Mouse (Mus musculus) limb, embryonic 13.5 days (tissue): ENCODE results near the gene Zfhx2. TPM values are rescaled to one million over a fixed set of nuclear protein-coding genes. Genes with fewer than 3 reads are reported as not detected.

Experiments used
- ATAC-seq: fragments of 200-750 bp; cut with Nextera tagmentation; 2 replicates; pipeline ENCODE4 v1.8.0; 2017; ENCODE audit warnings: low read depth, moderate number of reproducible peaks, moderate TSS enrichment; ENCODE audit not compliant: low FRiP score
- H3K27ac ChIP-seq: fragments of 300-500 bp; sonication (generic); 2 replicates; pipeline ENCODE4 v1.5.1; 2015; ENCODE audit warnings: inconsistent platforms, mild to moderate bottlenecking, moderate library complexity
- H3K27me3 ChIP-seq: fragments of 300-500 bp; sonication (generic); 2 replicates; pipeline ENCODE4 v1.6.1; 2015; ENCODE audit warnings: mild to moderate bottlenecking, inconsistent platforms
- H3K36me3 ChIP-seq: fragments of 300-500 bp; sonication (generic); 2 replicates; pipeline ENCODE4 v1.6.1; 2015; ENCODE audit warnings: inconsistent platforms, mild to moderate bottlenecking, moderate library complexity
- H3K4me1 ChIP-seq: fragments of 300-500 bp; sonication (generic); 2 replicates; pipeline ENCODE4 v1.6.1; 2015; ENCODE audit warnings: inconsistent platforms
- H3K4me2 ChIP-seq: fragments of 300-500 bp; sonication (generic); replicated peaks from 2 replicates; pipeline ENCODE4 v1.6.1; 2015; ENCODE audit warnings: inconsistent platforms, mild to moderate bottlenecking, moderate library complexity
- H3K4me3 ChIP-seq: fragments of 300-500 bp; sonication (generic); 2 replicates; pipeline ENCODE4 v1.5.1; 2015; ENCODE audit warnings: moderate library complexity, mild to moderate bottlenecking, inconsistent platforms
- H3K9ac ChIP-seq: fragments of 300-500 bp; sonication (generic); 2 replicates; pipeline ENCODE4 v1.6.1; 2015; ENCODE audit warnings: mild to moderate bottlenecking, inconsistent platforms
- H3K9me3 ChIP-seq: fragments of 300-500 bp; sonication (generic); 2 replicates; pipeline ENCODE4 v1.6.1; 2016; ENCODE audit warnings: inconsistent platforms
- WGBS: fragments of 180-500 bp; shearing (Covaris S2); methylation state at CpG from one replicate; pipeline ENCODE4 v1.1.7; 2015; 5-methylcytosine and 5-hydroxymethylcytosine counted together
- polyA plus RNA-seq: library from polyadenylated mRNA; unstranded; fragments of >200 nt; fragmentation: Nextera tagmentation; extraction: Ambion mirVana; gene quantifications from 2 replicates; pipeline ENCODE4 v1.2.1, GENCODE M21; 2015

The Zfhx2 gene
- polyA plus RNA-seq, 1 experiment from 2014 or later: 6.2 TPM

- Histone ChIP-seq H3K27ac (no peak overlapping the region), H3K4me2 (no peak overlapping the region), H3K27me3 (peaks cover 19% of the 10 kb centered on the region), H3K36me3 (peaks cover 23% of the 10 kb centered on the region; the same call in 1 of the 2 replicates), H3K9ac (no peak overlapping the region), H3K9me3 (no peaks in the 10 kb centered on the region), H3K4me3 (no peak overlapping the region), H3K4me1 (peaks cover 25% of the 10 kb centered on the region)
- WGBS: 81% methylated on average over 18 of the region's 18 CpGs
- ATAC-seq: no peak
Observed at GRCm38 (mm10) chr14:55104365-55104764, 12.2 kb upstream of the Zfhx2 start.

GRCm38 (mm10) chr14:55102253-55102785 lies 10.2 kb upstream of the Zfhx2 start:
- H3K4me3 ChIP-seq: no peak overlapping the region
- H3K4me1 ChIP-seq: peaks cover 12% of the 10 kb centered on the region
- no peak for ATAC-seq
- H3K27ac ChIP-seq: no peak overlapping the region
- WGBS: 73% methylated on average over 15 of the region's 15 CpGs
- H3K27me3 ChIP-seq: 0 out of 2 replicates have a peak, but pooled peaks cover 2% of the 10 kb centered on the region
- no peaks in the 10 kb centered on the region for H3K9me3 ChIP-seq
- no peak overlapping the region for H3K9ac ChIP-seq
- no peak overlapping the region for H3K4me2 ChIP-seq
- peaks cover 43% of the 10 kb centered on the region for H3K36me3 ChIP-seq

- peaks cover 49% of the 10 kb centered on the region for H3K36me3 ChIP-seq
- no peak overlapping the region for H3K9ac ChIP-seq
- peaks cover 17% of the 10 kb centered on the region for H3K4me1 ChIP-seq
- H3K9me3 ChIP-seq: no peaks in the 10 kb centered on the region
- no peaks in the 10 kb centered on the region for H3K27me3 ChIP-seq
- H3K4me3 ChIP-seq: no peak overlapping the region
- no peak overlapping the region for H3K27ac ChIP-seq
- WGBS: 48% methylated on average over 4 of the region's 4 CpGs
- no peak for ATAC-seq
- no peak overlapping the region for H3K4me2 ChIP-seq
Observed at GRCm38 (mm10) chr14:55101592-55101991, 9.5 kb upstream of the Zfhx2 start.

GRCm38 (mm10) chr14:55098067-55098466 lies 5.9 kb upstream of the Zfhx2 start:
- no peak overlapping the region for H3K4me3 ChIP-seq
- peaks cover 19% of the 10 kb centered on the region for H3K4me1 ChIP-seq
- no peak for ATAC-seq
- WGBS: 62% methylated on average over 4 of the region's 4 CpGs
- H3K36me3 ChIP-seq: peaks cover 49% of the 10 kb centered on the region
- H3K9ac ChIP-seq: no peak overlapping the region
- peak overlapping the region; percentile 1; the same call in 1 of the 2 replicates for H3K27ac ChIP-seq
- no peaks in the 10 kb centered on the region for H3K9me3 ChIP-seq
- no peak overlapping the region for H3K4me2 ChIP-seq
- no peaks in the 10 kb centered on the region; the same call in 1 of the 2 replicates for H3K27me3 ChIP-seq

GRCm38 (mm10) chr14:55097646-55098045 lies 5.5 kb upstream of the Zfhx2 start:
- WGBS: 73% methylated on average over 10 of the region's 10 CpGs
- ATAC-seq: no peak
- Histone ChIP-seq H3K4me1 (peaks cover 19% of the 10 kb centered on the region), H3K27ac (no peak overlapping the region; the same call in 1 of the 2 replicates), H3K36me3 (peaks cover 45% of the 10 kb centered on the region), H3K9me3 (no peaks in the 10 kb centered on the region), H3K4me3 (no peak overlapping the region), H3K4me2 (no peak overlapping the region), H3K27me3 (no peaks in the 10 kb centered on the region; the same call in 1 of the 2 replicates), H3K9ac (0 out of 2 replicates have a peak overlapping the region, but pooled peaks have one; percentile 31)

GRCm38 (mm10) chr14:55096573-55097087 lies 4.5 kb upstream of the Zfhx2 start:
- no peaks in the 10 kb centered on the region; the same call in 1 of the 2 replicates for H3K27me3 ChIP-seq
- H3K4me1 ChIP-seq: peaks cover 19% of the 10 kb centered on the region
- no peak overlapping the region for H3K4me3 ChIP-seq
- H3K36me3 ChIP-seq: peaks cover 40% of the 10 kb centered on the region
- ATAC-seq: no peak
- no peak overlapping the region for H3K27ac ChIP-seq
- 62% methylated on average over 9 of the region's 9 CpGs for WGBS
- no peaks in the 10 kb centered on the region for H3K9me3 ChIP-seq
- H3K4me2 ChIP-seq: peak overlapping the region; percentile 23; the same call in 1 of the 2 replicates
- peak overlapping the region; percentile 13; the same call in 1 of the 2 replicates for H3K9ac ChIP-seq

- Histone ChIP-seq H3K9me3 (no peaks in the 10 kb centered on the region), H3K4me3 (peak overlapping the region; percentile 68), H3K36me3 (peaks cover 34% of the 10 kb centered on the region), H3K4me2 (peak overlapping the region; percentile 73), H3K27me3 (no peaks in the 10 kb centered on the region; the same call in 1 of the 2 replicates), H3K9ac (peak overlapping the region; percentile 79), H3K27ac (no peak overlapping the region), H3K4me1 (peaks cover 29% of the 10 kb centered on the region)
- WGBS: 63% methylated on average over 12 of the region's 12 CpGs
- ATAC-seq: no peak
Observed at GRCm38 (mm10) chr14:55095671-55096070, 3.5 kb upstream of the Zfhx2 start.

GRCm38 (mm10) chr14:55095263-55095662 lies 3.1 kb upstream of the Zfhx2 start:
- Histone ChIP-seq H3K4me2 (peak overlapping the region; percentile 73), H3K27me3 (no peaks in the 10 kb centered on the region; the same call in 1 of the 2 replicates), H3K9me3 (no peaks in the 10 kb centered on the region), H3K4me1 (peaks cover 29% of the 10 kb centered on the region), H3K27ac (peak overlapping the region; percentile 73; the same call in 1 of the 2 replicates), H3K4me3 (peak overlapping the region; percentile 68), H3K36me3 (peaks cover 34% of the 10 kb centered on the region), H3K9ac (peak overlapping the region; percentile 79)
- no peak for ATAC-seq
- 50% methylated on average over 9 of the region's 9 CpGs for WGBS

GRCm38 (mm10) chr14:55094704-55095231 lies 2.6 kb upstream of the Zfhx2 start, which contains the start of gene Thtpa:
Gene Thtpa, plus strand, starts transcription at chr14:55094784.
- Histone ChIP-seq H3K4me2 (peak within 1 kb of the TSS; percentile 73), H3K9ac (peak within 1 kb of the TSS; percentile 79), H3K27ac (peak within 1 kb of the TSS; percentile 73), H3K9me3 (no peaks in the 10 kb centered on the region), H3K4me3 (peak within 1 kb of the TSS; percentile 68), H3K4me1 (peaks cover 30% of the 10 kb centered on the region), H3K27me3 (no peaks in the 10 kb centered on the region; the same call in 1 of the 2 replicates), H3K36me3 (peaks cover 30% of the 10 kb centered on the region)
- peak; percentile 71 for ATAC-seq
- WGBS: 2% methylated on average over 30 of the region's 30 CpGs

GRCm38 (mm10) chr14:55093927-55094326 lies 1.8 kb upstream of the Zfhx2 start:
- 43% methylated on average over 6 of the region's 6 CpGs for WGBS
- Histone ChIP-seq H3K4me3 (peak overlapping the region; percentile 68; the same call in 1 of the 2 replicates), H3K9ac (no peak overlapping the region), H3K9me3 (no peaks in the 10 kb centered on the region), H3K36me3 (peaks cover 22% of the 10 kb centered on the region), H3K27me3 (no peaks in the 10 kb centered on the region; the same call in 1 of the 2 replicates), H3K27ac (no peak overlapping the region), H3K4me2 (peak overlapping the region; percentile 73), H3K4me1 (peaks cover 36% of the 10 kb centered on the region)
- ATAC-seq: no peak

GRCm38 (mm10) chr14:55091209-55091865 lies 787 bp downstream of the Zfhx2 start:
- Histone ChIP-seq H3K27me3 (no peaks in the 10 kb centered on the region; the same call in 1 of the 2 replicates), H3K27ac (peak overlapping the region; percentile 61; the same call in 1 of the 2 replicates), H3K9ac (peak overlapping the region; percentile 79), H3K4me3 (peak overlapping the region; percentile 65), H3K36me3 (no peaks in the 10 kb centered on the region), H3K4me1 (peaks cover 30% of the 10 kb centered on the region), H3K9me3 (no peaks in the 10 kb centered on the region), H3K4me2 (peak overlapping the region; percentile 80)
- 4% methylated on average over 34 of the region's 34 CpGs for WGBS
- no peak for ATAC-seq
